Mouse (Mus musculus) heart, adult 2 months (tissue): ENCODE measurements around the gene Rbpj.
A peak's percentile ranks its signal among the peaks of the same experiment; 100 is the strongest.

Source experiments
- CTCF ChIP-seq: fragments of 200-600 bp; IDR thresholded peaks from 2 replicates; pipeline ENCODE4 v1.8.1; 2022; ENCODE audit warnings: antibody characterized with exemption, mild to moderate bottlenecking, moderate library complexity
- EP300 ChIP-seq: fragments of 200-500 bp; IDR thresholded peaks from 2 replicates; pipeline ENCODE4 v1.6.1; 2011; ENCODE audit warnings: low read depth, low read length, control low read depth; ENCODE audit not compliant: insufficient read depth
- POLR2A ChIP-seq: fragments of 200-500 bp; IDR thresholded peaks from 2 replicates; pipeline ENCODE4 v1.6.1; 2011; ENCODE audit warnings: mild to moderate bottlenecking, low read depth, low read length, control low read depth; ENCODE audit not compliant: insufficient read depth

DNA sequence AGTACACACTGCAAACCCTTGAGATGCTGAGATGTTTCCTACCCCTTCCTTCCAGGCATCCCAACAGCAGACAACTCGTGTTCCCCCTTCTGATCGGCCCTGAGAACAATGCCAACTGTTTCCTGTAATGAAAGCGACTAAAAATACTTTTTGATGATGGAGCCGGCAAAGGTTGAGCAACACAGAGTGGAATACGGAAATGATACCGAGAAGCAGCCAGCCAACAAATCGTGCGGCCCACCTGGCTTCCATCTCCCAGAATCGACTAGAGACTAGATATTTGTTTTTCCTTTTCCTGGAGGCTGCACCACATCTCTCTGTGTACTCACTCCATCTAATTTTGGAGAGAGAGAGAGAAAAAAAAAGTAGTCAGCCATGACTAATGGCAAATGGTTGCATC lies 11.2 kb upstream of the Rbpj start:
- TF ChIP-seq POLR2A (no peak), CTCF (no peak), EP300 (0 out of 2 replicates have a peak, but pooled peaks have one; percentile 26)
